Mouse (Mus musculus) hindbrain, embryonic 15.5 days (tissue): Measurements from ENCODE around the gene Fkbp1a. TPM values are rescaled to one million over a fixed set of nuclear protein-coding genes. Genes with fewer than 3 reads are reported as not detected.

Experiments
- ATAC-seq: fragments of 200-750 bp; cut with Nextera tagmentation; 2 replicates; pipeline ENCODE4 v1.8.0; 2017; ENCODE audit warnings: low read depth, moderate number of reproducible peaks, moderate TSS enrichment; ENCODE audit not compliant: low FRiP score
- H3K27ac ChIP-seq: fragments of 300-500 bp; sonication (generic); replicated peaks from 2 replicates; pipeline ENCODE4 v1.5.1; 2015; ENCODE audit warnings: mild to moderate bottlenecking, inconsistent platforms
- H3K27me3 ChIP-seq: fragments of 300-500 bp; sonication (generic); 2 replicates; pipeline ENCODE4 v1.6.1; 2015; ENCODE audit warnings: control low read depth, inconsistent platforms
- H3K36me3 ChIP-seq: fragments of 300-500 bp; sonication (generic); 2 replicates; pipeline ENCODE4 v1.6.1; 2015; ENCODE audit warnings: control low read depth, inconsistent platforms
- H3K4me1 ChIP-seq: fragments of 300-500 bp; sonication (generic); replicated peaks from 2 replicates; pipeline ENCODE4 v1.6.1; 2015; ENCODE audit warnings: control low read depth, inconsistent platforms
- H3K4me2 ChIP-seq: fragments of 300-500 bp; sonication (generic); 2 replicates; pipeline ENCODE4 v1.6.1; 2015; ENCODE audit warnings: moderate library complexity, mild to moderate bottlenecking, inconsistent platforms
- H3K4me3 ChIP-seq: fragments of 300-500 bp; sonication (generic); 2 replicates; pipeline ENCODE4 v1.5.1; 2015; ENCODE audit warnings: mild to moderate bottlenecking, inconsistent platforms
- H3K9ac ChIP-seq: fragments of 300-500 bp; sonication (generic); 2 replicates; pipeline ENCODE4 v1.6.1; 2015; ENCODE audit warnings: inconsistent platforms
- H3K9me3 ChIP-seq: fragments of 300-500 bp; sonication (generic); 2 replicates; pipeline ENCODE4 v1.6.1; 2016; ENCODE audit warnings: control low read depth, inconsistent platforms
- WGBS: fragments of 180-500 bp; shearing (Covaris S2); methylation state at CpG from one replicate; pipeline ENCODE4 v1.1.7; 2015; 5-methylcytosine and 5-hydroxymethylcytosine counted together
- polyA plus RNA-seq: library from polyadenylated mRNA; unstranded; fragments of >200 nt; fragmentation: Nextera tagmentation; extraction: Ambion mirVana; gene quantifications from 2 replicates; pipeline ENCODE4 v1.2.1, GENCODE M21; 2015

The Fkbp1a gene
- polyA plus RNA-seq, 1 experiment from 2014 or later: 646 TPM

DNA sequence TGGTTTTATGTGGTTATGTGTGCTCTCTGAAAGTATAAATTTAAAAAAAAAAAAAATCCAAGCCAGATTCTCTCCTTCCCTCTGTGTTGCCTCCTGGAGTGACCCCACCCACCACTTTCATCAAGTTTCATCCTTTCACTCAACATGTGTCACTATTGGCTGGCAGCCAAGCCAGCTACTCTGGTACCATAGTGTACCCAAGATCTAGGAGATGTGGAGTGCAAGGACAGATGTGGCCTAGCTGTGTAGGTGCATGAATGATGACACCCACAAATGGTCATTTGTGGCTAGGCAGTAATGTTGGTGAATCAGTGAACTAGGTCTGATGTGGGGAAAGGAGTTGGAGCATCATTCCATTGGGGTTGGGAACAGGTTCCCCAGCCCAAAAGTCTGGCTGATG, 13.1 kb upstream of the Fkbp1a start:
- Histone ChIP-seq H3K36me3 (no peaks in the 10 kb centered on the region), H3K9ac (no peak overlapping the region), H3K27me3 (no peaks in the 10 kb centered on the region), H3K9me3 (no peaks in the 10 kb centered on the region), H3K27ac (no peak overlapping the region), H3K4me2 (no peak overlapping the region), H3K4me1 (no peaks in the 10 kb centered on the region), H3K4me3 (no peak overlapping the region)
- no peak for ATAC-seq

GRCm38 (mm10) chr2:151530378-151531230, 11.7 kb upstream of the Fkbp1a start:
- no peak overlapping the region for H3K9ac ChIP-seq
- H3K9me3 ChIP-seq: no peaks in the 10 kb centered on the region
- no peaks in the 10 kb centered on the region for H3K27me3 ChIP-seq
- 70% methylated on average over 8 of the region's 8 CpGs for WGBS
- no peak for ATAC-seq
- no peak overlapping the region for H3K4me2 ChIP-seq
- no peaks in the 10 kb centered on the region for H3K4me1 ChIP-seq
- H3K27ac ChIP-seq: no peak overlapping the region
- no peaks in the 10 kb centered on the region for H3K36me3 ChIP-seq
- no peak overlapping the region for H3K4me3 ChIP-seq

- Histone ChIP-seq H3K9me3 (no peaks in the 10 kb centered on the region), H3K4me1 (no peaks in the 10 kb centered on the region), H3K36me3 (no peaks in the 10 kb centered on the region), H3K27ac (no peak overlapping the region), H3K27me3 (no peaks in the 10 kb centered on the region), H3K4me2 (no peak overlapping the region), H3K4me3 (no peak overlapping the region), H3K9ac (no peak overlapping the region)
- 97% methylated on average over 6 of the region's 6 CpGs for WGBS
- no peak for ATAC-seq
These were observed 8.7 kb upstream of the Fkbp1a start for GRCm38 (mm10) chr2:151533632-151534031.

DNA sequence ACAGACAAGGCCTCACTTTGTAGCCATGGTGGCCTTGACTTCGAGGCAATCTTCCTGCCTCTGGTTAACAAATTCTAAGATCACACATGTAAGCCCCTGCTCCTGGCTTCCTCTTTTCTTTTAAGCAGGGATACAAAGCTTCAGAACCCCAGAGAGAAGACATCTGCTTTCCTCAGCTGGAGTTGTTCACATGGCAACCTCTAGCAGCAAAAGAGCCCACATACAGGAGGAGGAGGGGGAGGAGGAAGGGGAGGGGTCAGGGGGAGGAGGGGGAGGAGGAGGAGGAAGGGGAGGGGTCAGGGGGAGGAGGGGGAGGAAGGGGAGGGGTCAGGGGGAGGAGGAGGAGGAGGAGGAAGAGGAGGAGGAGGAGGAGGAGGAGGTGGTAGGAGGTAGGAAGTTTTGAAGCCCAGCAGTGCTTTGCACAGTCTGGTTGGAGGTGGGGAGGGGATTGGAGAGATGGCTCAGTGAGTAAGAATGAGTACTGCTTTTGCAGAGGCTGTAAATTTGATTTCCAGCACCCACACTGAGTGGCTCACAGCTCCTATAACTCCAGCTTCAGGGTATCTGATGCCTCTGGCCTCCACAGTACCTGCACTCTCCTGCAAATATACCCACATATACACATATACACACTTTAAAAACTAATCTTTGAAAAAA, 6.2 kb upstream of the Fkbp1a start:
- H3K27ac ChIP-seq: no peak overlapping the region; the same call in 1 of the 2 replicates
- H3K4me2 ChIP-seq: no peak overlapping the region
- no peaks in the 10 kb centered on the region for H3K27me3 ChIP-seq
- no peaks in the 10 kb centered on the region for H3K9me3 ChIP-seq
- WGBS: 32% methylated on average over 1 of the region's 1 CpGs
- no peak overlapping the region for H3K4me3 ChIP-seq
- no peaks in the 10 kb centered on the region for H3K36me3 ChIP-seq
- H3K4me1 ChIP-seq: peaks cover under 1% of the 10 kb centered on the region; the same call in 1 of the 2 replicates
- peak; percentile 53; the same call in 1 of the 2 replicates for ATAC-seq
- no peak overlapping the region for H3K9ac ChIP-seq

DNA sequence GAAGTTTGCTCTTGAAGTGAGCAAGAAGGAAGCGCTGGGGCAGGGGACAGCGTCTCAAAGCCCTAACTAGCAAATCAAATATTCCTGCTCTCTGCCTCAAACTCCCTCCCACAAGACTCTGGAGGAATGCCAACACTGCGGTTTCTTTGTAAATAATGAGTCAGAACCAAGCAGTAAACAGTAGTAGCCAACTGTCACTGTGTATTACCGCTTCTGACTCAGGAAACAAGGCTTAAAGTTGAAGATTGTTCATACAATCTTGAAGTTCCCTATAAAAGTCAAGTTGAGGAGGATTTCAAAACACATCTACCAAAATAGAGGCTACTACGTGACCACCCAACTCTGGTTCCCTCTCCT, 5.7 kb upstream of the Fkbp1a start:
- Histone ChIP-seq H3K36me3 (no peaks in the 10 kb centered on the region), H3K4me3 (no peak overlapping the region), H3K27me3 (no peaks in the 10 kb centered on the region), H3K4me1 (peaks cover 6% of the 10 kb centered on the region), H3K9me3 (no peaks in the 10 kb centered on the region), H3K4me2 (no peak overlapping the region), H3K9ac (no peak overlapping the region), H3K27ac (no peak overlapping the region; the same call in 1 of the 2 replicates)
- 61% methylated on average over 5 of the region's 5 CpGs for WGBS
- ATAC-seq: no peak

DNA sequence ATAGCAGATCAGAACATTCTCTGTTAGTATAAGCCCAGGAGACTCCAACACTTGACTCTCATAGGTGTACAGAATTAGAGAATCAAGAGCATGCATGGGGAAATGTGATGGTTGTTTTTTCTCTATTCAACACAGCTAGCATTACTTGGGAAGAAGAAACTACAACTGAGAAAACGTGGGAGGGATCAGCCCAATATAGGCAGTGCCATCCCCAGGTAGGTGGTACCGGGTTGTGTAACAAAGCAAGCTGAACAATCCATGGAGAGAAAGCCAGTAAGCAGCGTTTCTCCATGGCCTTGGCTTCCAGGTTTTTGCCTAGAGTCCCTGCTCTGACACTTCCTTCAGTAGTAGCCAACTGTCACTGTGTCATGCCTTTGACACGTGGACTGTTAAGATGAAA, 3.6 kb upstream of the Fkbp1a start:
- no peaks in the 10 kb centered on the region for H3K36me3 ChIP-seq
- H3K27me3 ChIP-seq: no peaks in the 10 kb centered on the region
- 61% methylated on average over 4 of the region's 4 CpGs for WGBS
- H3K9ac ChIP-seq: no peak overlapping the region
- H3K4me2 ChIP-seq: no peak overlapping the region
- peaks cover 12% of the 10 kb centered on the region for H3K4me1 ChIP-seq
- H3K4me3 ChIP-seq: no peak overlapping the region
- H3K27ac ChIP-seq: no peak overlapping the region
- ATAC-seq: no peak
- H3K9me3 ChIP-seq: no peaks in the 10 kb centered on the region

DNA sequence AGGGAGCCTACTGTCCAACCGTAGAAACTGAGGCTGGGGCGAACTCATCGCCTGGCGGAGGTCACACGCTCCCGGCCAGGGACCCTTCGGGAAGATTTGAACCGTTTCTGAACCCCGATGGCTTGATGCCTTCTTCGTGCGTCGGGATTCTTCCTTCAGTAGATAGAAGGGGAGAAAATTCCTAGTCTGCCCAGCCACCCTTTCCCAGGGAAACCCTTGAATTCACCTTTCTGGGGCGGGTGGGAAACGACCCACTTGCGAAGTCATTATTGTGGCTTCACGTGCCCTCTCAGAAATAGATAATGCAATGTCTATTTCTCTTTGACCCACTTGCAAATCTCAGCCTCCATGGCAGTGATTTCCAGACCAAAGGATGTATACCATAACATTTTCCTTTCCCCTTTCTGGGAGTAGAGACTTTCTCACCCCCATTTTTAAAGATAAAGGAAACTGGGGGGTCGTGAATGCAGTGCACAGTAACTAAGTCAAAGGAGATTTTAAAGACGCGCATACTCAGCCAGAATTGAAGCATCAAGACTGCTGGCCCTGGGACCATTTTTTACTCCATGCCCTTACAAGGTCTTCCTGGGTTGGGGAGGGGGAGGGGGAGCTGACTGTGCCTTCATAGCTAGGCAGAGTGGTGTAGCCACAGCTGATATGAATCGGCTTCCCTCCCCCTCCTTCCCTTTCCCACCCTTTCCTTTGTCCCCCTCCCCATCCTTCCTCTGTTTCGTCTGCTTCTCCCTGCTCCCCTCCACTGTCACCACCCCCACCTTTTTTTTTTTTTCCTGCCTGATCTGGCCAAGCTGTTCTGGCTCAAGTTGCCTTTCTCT, 996 bp downstream of the Fkbp1a start:
- no peak for ATAC-seq
- Histone ChIP-seq H3K4me2 (peak overlapping the region; percentile 71), H3K4me3 (peak overlapping the region; percentile 88), H3K27ac (peak overlapping the region; percentile 90), H3K9me3 (no peaks in the 10 kb centered on the region), H3K9ac (peak overlapping the region; percentile 90), H3K4me1 (peaks cover 42% of the 10 kb centered on the region), H3K27me3 (no peaks in the 10 kb centered on the region), H3K36me3 (peaks cover 16% of the 10 kb centered on the region)
- WGBS: under 1% methylated on average over 21 of the region's 21 CpGs

DNA sequence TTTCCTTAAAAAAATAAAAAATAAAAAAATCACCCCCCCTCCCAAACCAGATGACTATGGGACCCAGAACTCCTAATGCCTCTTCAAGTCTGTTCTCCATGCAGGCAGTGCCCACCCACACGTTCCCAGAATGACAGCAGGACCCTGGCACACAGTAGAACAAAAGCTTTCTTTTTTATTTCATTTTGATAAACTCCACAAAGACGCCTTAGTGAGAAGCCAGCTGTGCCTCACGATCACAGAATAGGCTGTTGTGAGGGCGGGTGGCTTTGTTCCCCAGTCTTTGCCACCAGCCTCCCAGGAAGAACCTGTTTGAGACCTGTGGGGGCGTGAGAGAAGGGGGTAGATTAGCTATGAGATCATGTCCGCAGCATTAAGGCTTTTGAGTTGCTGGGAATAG, 2.4 kb downstream of the Fkbp1a start:
- peaks cover 16% of the 10 kb centered on the region for H3K36me3 ChIP-seq
- H3K4me2 ChIP-seq: peak overlapping the region; percentile 71
- H3K27me3 ChIP-seq: no peaks in the 10 kb centered on the region
- H3K9me3 ChIP-seq: no peaks in the 10 kb centered on the region
- no peak overlapping the region for H3K9ac ChIP-seq
- no peak for ATAC-seq
- peaks cover 42% of the 10 kb centered on the region for H3K4me1 ChIP-seq
- WGBS: 53% methylated on average over 6 of the region's 6 CpGs
- peak overlapping the region; percentile 88; the same call in 1 of the 2 replicates for H3K4me3 ChIP-seq
- H3K27ac ChIP-seq: no peak overlapping the region

GRCm38 (mm10) chr2:151546571-151546970, 4.3 kb downstream of the Fkbp1a start:
- Histone ChIP-seq H3K9ac (no peak overlapping the region), H3K27me3 (no peaks in the 10 kb centered on the region), H3K36me3 (peaks cover 30% of the 10 kb centered on the region), H3K4me1 (peaks cover 36% of the 10 kb centered on the region), H3K4me2 (no peak overlapping the region), H3K4me3 (no peak overlapping the region), H3K27ac (no peak overlapping the region), H3K9me3 (no peaks in the 10 kb centered on the region)
- WGBS: 91% methylated on average over 4 of the region's 4 CpGs
- ATAC-seq: no peak

DNA sequence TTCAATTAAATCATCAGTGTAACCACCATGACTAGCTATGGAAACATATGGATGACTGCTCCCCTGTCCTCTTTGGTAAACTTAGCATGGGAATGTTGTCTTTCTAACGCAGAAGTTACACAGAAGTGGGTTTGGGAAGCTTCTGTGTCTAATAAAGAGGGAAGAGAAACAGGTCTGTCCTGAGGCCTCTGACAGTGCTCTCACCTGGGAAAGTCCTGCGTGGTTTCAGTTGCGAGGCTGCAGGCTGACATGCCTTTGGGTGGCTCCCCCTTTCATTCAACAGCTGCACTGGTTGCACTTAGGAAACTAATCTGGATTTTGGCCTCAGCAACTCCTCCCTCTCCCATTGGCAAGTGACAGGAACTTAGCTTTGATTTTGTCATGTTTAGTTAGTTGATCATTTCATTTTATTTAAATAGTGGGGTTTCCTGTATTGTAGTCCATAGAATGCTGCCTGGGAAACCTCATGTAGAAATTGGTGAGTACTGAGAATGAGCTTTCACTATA, 7.4 kb downstream of the Fkbp1a start:
- H3K36me3 ChIP-seq: peaks cover 47% of the 10 kb centered on the region
- H3K4me2 ChIP-seq: no peak overlapping the region
- no peak overlapping the region for H3K4me3 ChIP-seq
- H3K9me3 ChIP-seq: no peaks in the 10 kb centered on the region
- H3K4me1 ChIP-seq: peaks cover 20% of the 10 kb centered on the region
- H3K27ac ChIP-seq: no peak overlapping the region
- ATAC-seq: no peak
- WGBS: 94% methylated on average over 3 of the region's 3 CpGs
- no peak overlapping the region for H3K9ac ChIP-seq
- no peaks in the 10 kb centered on the region for H3K27me3 ChIP-seq

- no peaks in the 10 kb centered on the region for H3K9me3 ChIP-seq
- H3K4me3 ChIP-seq: no peak overlapping the region
- ATAC-seq: no peak
- no peak overlapping the region for H3K27ac ChIP-seq
- no peak overlapping the region for H3K9ac ChIP-seq
- H3K4me2 ChIP-seq: no peak overlapping the region
- H3K27me3 ChIP-seq: no peaks in the 10 kb centered on the region
- H3K36me3 ChIP-seq: peaks cover 61% of the 10 kb centered on the region
- 86% methylated on average over 7 of the region's 7 CpGs for WGBS
- no peaks in the 10 kb centered on the region for H3K4me1 ChIP-seq
These were observed 20.9 kb downstream of the Fkbp1a start for GRCm38 (mm10) chr2:151562930-151563921.
